Mouse (Mus musculus): Measurements from ENCODE around the gene Sez6l.

Sez6l gene

DNA sequence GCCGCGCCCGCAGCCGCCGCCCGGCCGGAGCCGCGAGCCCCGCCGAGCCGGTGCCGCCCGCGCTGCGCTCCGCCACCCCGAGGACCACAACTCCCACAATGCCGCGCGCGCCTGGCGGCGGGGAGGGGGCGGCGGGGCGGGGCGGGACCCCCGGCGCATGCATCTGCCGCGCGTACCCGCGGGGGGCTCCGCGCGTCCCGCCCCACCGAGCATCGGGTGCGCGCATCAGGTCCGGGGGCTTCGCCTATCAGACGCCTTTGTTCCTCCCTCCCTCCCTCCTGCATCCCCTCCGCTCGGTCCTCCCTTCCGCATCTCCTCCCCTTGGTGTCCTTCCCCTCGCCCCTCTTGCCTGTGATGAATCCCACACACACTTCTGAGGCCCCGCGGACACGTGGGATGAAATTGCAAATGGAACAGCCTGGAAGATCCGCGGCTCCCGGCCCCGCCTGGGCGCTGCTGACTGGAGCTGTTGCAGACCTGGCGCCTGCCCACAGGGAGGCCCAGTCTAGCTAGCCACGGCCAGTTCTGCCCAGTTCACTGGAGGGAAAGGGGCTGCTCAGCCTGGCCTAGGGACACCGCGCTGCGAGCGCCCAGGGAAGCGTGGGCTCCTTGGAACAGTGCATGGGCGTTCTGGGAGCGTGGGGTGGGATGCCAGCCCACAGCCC lies 182.1 kb downstream of the Sez6l start, which contains the start of gene Asphd2:
Gene Asphd2 (minus strand): TSS at position 88 of the 665 bp plus-strand sequence.
- TF ChIP-seq NANOG (IDR thresholded peaks at IDR 0.05; ENCODE audit: borderline replicate concordance, low read length) (no peak), CTCF (conservative IDR thresholded peaks at IDR 0.05; ENCODE audit: low read length) (no peak), POU5F1 (IDR thresholded peaks at IDR 0.05; ENCODE audit: borderline replicate concordance, low read length) (no peak)
- peaks cover 64% of the 10 kb centered on the region for H3K27me3 ChIP-seq (ENCODE audit: insufficient read depth, low read length)
- H3K4me3 ChIP-seq (replicated peaks; ENCODE audit: low read length): peak within 1 kb of the TSS; percentile 81
- no peaks in the 10 kb centered on the region for H3K36me3 ChIP-seq (ENCODE audit: insufficient read depth, low read length)
- H3K9me3 ChIP-seq (ENCODE audit: low read length): no peaks in the 10 kb centered on the region
- H3K4me1 ChIP-seq (replicated peaks; ENCODE audit: low read depth, low read length): peaks cover 41% of the 10 kb centered on the region

DNA sequence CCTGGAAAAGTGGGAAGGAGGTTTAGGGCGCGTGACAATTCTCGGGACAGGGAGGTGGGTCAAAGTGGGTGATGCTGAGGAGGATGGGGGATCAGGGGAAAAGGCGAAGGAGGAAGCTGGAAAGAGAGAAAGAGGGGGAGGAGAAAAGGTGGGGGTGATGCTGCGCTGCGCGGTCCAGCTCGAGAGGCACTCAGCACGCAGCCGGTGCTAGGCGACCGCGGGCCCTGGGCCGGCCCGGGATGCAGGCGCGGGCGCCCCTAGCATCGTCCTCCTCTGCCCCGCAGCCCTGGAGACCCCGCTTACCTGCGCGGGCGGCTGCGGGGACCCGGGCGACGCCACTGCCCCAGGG lies 182.6 kb downstream of the Sez6l start:
- H3K9me3 ChIP-seq (ENCODE audit: low read length): no peaks in the 10 kb centered on the region
- H3K27me3 ChIP-seq (ENCODE audit: insufficient read depth, low read length): peaks cover 65% of the 10 kb centered on the region

DNA sequence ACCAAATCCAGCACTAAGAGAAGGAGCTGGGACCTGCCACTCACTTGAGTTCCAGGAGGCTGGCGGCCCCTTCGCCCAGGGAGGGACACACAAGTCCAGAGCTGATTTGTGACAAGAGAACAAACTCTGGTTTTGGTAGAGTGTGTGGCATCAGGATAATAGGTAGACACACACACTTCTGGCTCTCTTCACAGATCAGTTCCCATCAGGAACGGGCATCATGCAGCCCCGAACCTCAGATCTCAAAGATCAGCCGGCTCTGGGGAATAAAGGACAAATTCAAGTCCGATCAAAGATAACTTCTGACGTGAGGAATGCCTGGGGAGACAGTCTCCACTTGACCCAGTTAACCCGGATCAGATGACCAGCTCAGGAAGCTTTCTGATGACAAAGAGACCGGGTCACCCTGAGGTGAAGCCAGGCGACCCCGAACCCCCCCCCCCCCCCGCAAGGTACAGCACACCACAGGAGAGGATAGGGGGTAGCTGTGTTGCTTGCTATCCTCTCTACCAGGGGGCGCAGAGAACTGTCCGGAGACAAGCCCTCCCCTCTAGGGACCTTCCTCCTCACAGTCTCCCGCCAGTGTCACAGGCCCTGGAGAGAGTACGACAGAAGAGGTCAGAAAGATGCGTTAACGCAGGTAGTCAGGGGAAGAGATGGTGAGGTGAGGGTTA lies 183.1 kb downstream of the Sez6l start:
- Histone ChIP-seq H3K4me3 (replicated peaks; ENCODE audit: low read length) (peak overlapping the region; percentile 81), H3K36me3 (ENCODE audit: insufficient read depth, low read length) (no peaks in the 10 kb centered on the region), H3K4me1 (replicated peaks; ENCODE audit: low read depth, low read length) (peaks cover 41% of the 10 kb centered on the region), H3K27me3 (ENCODE audit: insufficient read depth, low read length) (peaks cover 70% of the 10 kb centered on the region), H3K9me3 (ENCODE audit: low read length) (no peaks in the 10 kb centered on the region)
- TF ChIP-seq NANOG (IDR thresholded peaks at IDR 0.05; ENCODE audit: borderline replicate concordance, low read length): no peak
- TF ChIP-seq CTCF (conservative IDR thresholded peaks at IDR 0.05; ENCODE audit: low read length): no peak
- no peak for TF ChIP-seq POU5F1 (IDR thresholded peaks at IDR 0.05; ENCODE audit: borderline replicate concordance, low read length)

More for the DNA sequence above, 182.6 kb downstream of the Sez6l start:
- TF ChIP-seq NANOG (IDR thresholded peaks at IDR 0.05; ENCODE audit: borderline replicate concordance, low read length): no peak
- TF ChIP-seq CTCF (conservative IDR thresholded peaks at IDR 0.05; ENCODE audit: low read length): no peak
- TF ChIP-seq POU5F1 (IDR thresholded peaks at IDR 0.05; ENCODE audit: borderline replicate concordance, low read length): no peak
- Histone ChIP-seq H3K4me1 (replicated peaks; ENCODE audit: low read depth, low read length) (peaks cover 41% of the 10 kb centered on the region), H3K36me3 (ENCODE audit: insufficient read depth, low read length) (no peaks in the 10 kb centered on the region), H3K4me3 (replicated peaks; ENCODE audit: low read length) (peak overlapping the region; percentile 81)

GRCm38 (mm10) chr5:112391676-112392323 lies 185.2 kb downstream of the Sez6l start:
- no peaks in the 10 kb centered on the region for H3K36me3 ChIP-seq (ENCODE audit: insufficient read depth, low read length)
- H3K4me1 ChIP-seq (replicated peaks; ENCODE audit: low read depth, low read length): peaks cover 51% of the 10 kb centered on the region
- H3K9me3 ChIP-seq (ENCODE audit: low read length): no peaks in the 10 kb centered on the region
- no peak for TF ChIP-seq POU5F1 (IDR thresholded peaks at IDR 0.05; ENCODE audit: borderline replicate concordance, low read length)
- no peak for TF ChIP-seq NANOG (IDR thresholded peaks at IDR 0.05; ENCODE audit: borderline replicate concordance, low read length)
- TF ChIP-seq CTCF (conservative IDR thresholded peaks at IDR 0.05; ENCODE audit: low read length): no peak
- peaks cover 72% of the 10 kb centered on the region for H3K27me3 ChIP-seq (ENCODE audit: insufficient read depth, low read length)
- H3K4me3 ChIP-seq (replicated peaks; ENCODE audit: low read length): peak overlapping the region; percentile 66

DNA sequence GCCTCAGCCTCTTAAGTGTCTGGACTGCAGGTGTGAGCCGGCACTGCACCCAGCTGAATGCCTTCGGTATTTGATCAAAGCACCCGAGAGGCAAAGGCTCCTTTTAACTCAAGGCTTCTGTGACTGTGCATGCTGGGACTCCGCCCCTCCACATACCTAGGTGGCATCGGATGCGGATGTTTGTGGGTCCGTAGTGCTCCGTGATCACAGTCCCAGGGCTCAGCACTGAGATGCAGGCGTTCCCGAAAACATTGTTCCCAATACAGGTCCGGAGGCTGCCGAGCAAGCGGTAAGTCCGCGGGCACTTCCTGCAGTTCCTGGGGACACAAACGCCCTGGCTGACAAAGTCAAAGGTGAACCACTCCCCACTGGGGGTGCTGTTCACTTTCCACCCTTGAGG lies 186.0 kb downstream of the Sez6l start:
- H3K36me3 ChIP-seq (ENCODE audit: insufficient read depth, low read length): no peaks in the 10 kb centered on the region
- TF ChIP-seq CTCF (conservative IDR thresholded peaks at IDR 0.05; ENCODE audit: low read length): 0 out of 2 replicates have a peak, but pooled peaks have one; percentile 11
- TF ChIP-seq NANOG (IDR thresholded peaks at IDR 0.05; ENCODE audit: borderline replicate concordance, low read length): no peak
- no peak for TF ChIP-seq POU5F1 (IDR thresholded peaks at IDR 0.05; ENCODE audit: borderline replicate concordance, low read length)
- H3K27me3 ChIP-seq (ENCODE audit: insufficient read depth, low read length): peaks cover 67% of the 10 kb centered on the region
- H3K9me3 ChIP-seq (ENCODE audit: low read length): no peaks in the 10 kb centered on the region
- peaks cover 58% of the 10 kb centered on the region for H3K4me1 ChIP-seq (replicated peaks; ENCODE audit: low read depth, low read length)
- H3K4me3 ChIP-seq (replicated peaks; ENCODE audit: low read length): peak overlapping the region; percentile 66

DNA sequence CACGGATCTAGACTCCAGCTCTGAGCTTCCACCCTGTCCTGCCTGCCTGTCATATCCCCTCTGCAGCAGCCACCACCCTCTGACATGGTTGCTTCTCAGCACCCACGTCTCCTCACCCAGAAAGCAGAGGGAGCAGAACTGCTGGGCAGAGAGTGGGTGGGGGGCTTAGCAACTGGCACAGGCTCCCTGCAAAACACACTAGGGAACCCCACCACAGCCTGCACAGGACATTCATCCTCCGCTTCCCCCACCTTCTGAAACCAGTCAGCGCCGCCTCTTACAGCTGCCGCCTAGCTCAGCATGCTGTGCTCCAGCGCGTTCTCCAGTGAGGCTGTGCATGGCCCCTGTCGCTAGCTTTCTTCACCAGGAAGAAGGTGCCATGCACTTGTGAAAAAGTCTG lies 187.6 kb downstream of the Sez6l start:
- Histone ChIP-seq H3K9me3 (ENCODE audit: low read length) (no peaks in the 10 kb centered on the region), H3K36me3 (ENCODE audit: insufficient read depth, low read length) (no peaks in the 10 kb centered on the region), H3K27me3 (ENCODE audit: insufficient read depth, low read length) (peaks cover 54% of the 10 kb centered on the region), H3K4me3 (replicated peaks; ENCODE audit: low read length) (no peak overlapping the region), H3K4me1 (replicated peaks; ENCODE audit: low read depth, low read length) (peaks cover 52% of the 10 kb centered on the region)
- TF ChIP-seq POU5F1 (IDR thresholded peaks at IDR 0.05; ENCODE audit: borderline replicate concordance, low read length) (no peak), CTCF (conservative IDR thresholded peaks at IDR 0.05; ENCODE audit: low read length) (no peak), NANOG (IDR thresholded peaks at IDR 0.05; ENCODE audit: borderline replicate concordance, low read length) (no peak)

GRCm38 (mm10) chr5:112385973-112386372 lies 191.0 kb downstream of the Sez6l start:
- Histone ChIP-seq H3K36me3 (ENCODE audit: insufficient read depth, low read length) (0 out of 2 replicates have a peak, but pooled peaks cover under 1% of the 10 kb centered on the region), H3K9me3 (ENCODE audit: low read length) (no peaks in the 10 kb centered on the region), H3K4me3 (replicated peaks; ENCODE audit: low read length) (no peak overlapping the region), H3K27me3 (ENCODE audit: insufficient read depth, low read length) (peaks cover 20% of the 10 kb centered on the region), H3K4me1 (replicated peaks; ENCODE audit: low read depth, low read length) (peaks cover 27% of the 10 kb centered on the region)
- no peak for TF ChIP-seq CTCF (conservative IDR thresholded peaks at IDR 0.05; ENCODE audit: low read length)
- TF ChIP-seq NANOG (IDR thresholded peaks at IDR 0.05; ENCODE audit: borderline replicate concordance, low read length): no peak

DNA sequence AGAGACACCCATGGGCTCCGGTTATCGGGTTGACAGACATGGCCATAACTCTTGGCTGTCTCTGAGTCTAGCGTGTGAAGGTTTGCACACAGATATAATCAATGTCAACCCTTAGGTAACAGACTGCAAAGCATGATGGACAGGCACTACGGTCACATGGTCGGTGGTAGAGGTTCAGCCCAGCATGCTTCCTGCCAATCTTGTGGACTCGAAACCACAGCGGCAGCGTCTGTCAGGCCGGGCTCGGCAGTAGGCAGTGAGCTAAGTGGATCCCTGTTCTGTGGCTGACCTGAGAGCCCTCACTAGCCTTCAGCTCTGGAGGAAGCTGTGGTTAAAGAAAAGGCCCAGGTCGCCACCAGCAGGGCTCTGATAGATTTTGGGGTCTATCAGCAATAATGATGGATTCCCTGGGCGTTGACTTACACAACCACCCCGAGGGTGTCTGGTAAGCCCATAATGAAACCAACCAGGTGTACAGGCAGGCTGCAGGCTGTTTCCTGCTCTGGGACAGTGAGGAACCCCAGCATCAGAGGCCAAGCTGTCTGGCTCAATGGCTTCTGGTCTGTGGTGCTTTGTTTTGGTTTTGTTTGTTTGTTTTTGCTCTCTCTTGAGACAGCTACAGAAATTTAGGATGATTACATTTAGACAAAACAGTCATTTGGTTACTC lies 192.0 kb downstream of the Sez6l start:
- H3K4me1 ChIP-seq (replicated peaks; ENCODE audit: low read depth, low read length): peaks cover 23% of the 10 kb centered on the region
- H3K9me3 ChIP-seq (ENCODE audit: low read length): no peaks in the 10 kb centered on the region
- peaks cover 13% of the 10 kb centered on the region for H3K27me3 ChIP-seq (ENCODE audit: insufficient read depth, low read length)
- TF ChIP-seq POU5F1 (IDR thresholded peaks at IDR 0.05; ENCODE audit: borderline replicate concordance, low read length): no peak
- H3K36me3 ChIP-seq (ENCODE audit: insufficient read depth, low read length): peaks cover 11% of the 10 kb centered on the region
- H3K4me3 ChIP-seq (replicated peaks; ENCODE audit: low read length): no peak overlapping the region
